ENCODE assay signal across 20 mouse cellular contexts in the genomic region with DNA sequence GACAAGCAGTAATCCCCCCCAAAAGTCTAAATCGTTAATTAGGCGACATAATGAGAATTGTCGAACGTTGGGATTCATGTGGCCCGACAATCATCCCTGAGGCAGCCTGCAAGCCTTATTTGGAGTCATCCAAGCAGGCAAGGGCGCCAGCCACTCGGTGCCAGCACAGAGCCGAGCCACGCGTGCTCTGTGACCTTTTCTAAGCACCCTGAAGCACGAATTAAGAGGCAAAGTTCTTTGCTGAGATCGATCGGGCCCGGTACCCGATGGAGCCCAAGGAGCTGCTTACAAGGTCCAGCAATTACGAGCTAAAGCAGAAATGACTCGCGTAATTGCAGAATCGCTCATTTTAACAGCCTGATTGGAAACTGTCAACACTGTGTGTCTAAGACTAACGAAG.
DNase-seq lines count a peak whose midpoint lies in the region; ATAC-seq and TF ChIP-seq lines count a peak whose summit lies in the region.
"Had no signal": no experiment of that assay in that cellular context is flagged by ENCODE, and none has a peak within 500 bp of the region (broad histone marks: within the 10 kb centered on the region; RNA-seq: fewer than 3 reads in every experiment).

No protein-coding gene starts in this region.

- H3K36me3 ChIP-seq in heart, embryonic 10.5 days = no peaks in the 10 kb centered on the region
- H3K36me3 ChIP-seq in forebrain, embryonic 15.5 days = no peaks in the 10 kb centered on the region
- no peaks in the 10 kb centered on the region for H3K36me3 ChIP-seq in midbrain, embryonic 14.5 days (ENCODE audit: control insufficient read depth, insufficient read depth, low read length)
- H3K36me3 ChIP-seq: embryonic facial prominence, embryonic 15.5 days; heart, embryonic 13.5 days; neural tube, embryonic 12.5 days had no signal

- peak overlapping the region; percentile 43 for H3K4me2 ChIP-seq in forebrain, embryonic 15.5 days (replicated peaks)
- H3K4me2 ChIP-seq in midbrain, embryonic 14.5 days (ENCODE audit: low read length) = 0 out of 2 replicates have a peak overlapping the region, but pooled peaks have one; percentile 16
- H3K4me2 ChIP-seq: embryonic facial prominence, embryonic 15.5 days; heart, embryonic 13.5 days; neural tube, embryonic 12.5 days had no signal

- WGBS in heart, embryonic 10.5 days = 83% methylated on average over 20 of the region's 20 CpGs
- 20% methylated on average over 20 of the region's 20 CpGs for WGBS in forebrain, embryonic 15.5 days
- WGBS in midbrain, embryonic 14.5 days = 43% methylated on average over 20 of the region's 20 CpGs
- 84% methylated on average over 20 of the region's 20 CpGs for WGBS in lung, adult 2 months

- peaks cover 7% of the 10 kb centered on the region for H3K4me1 ChIP-seq in heart, embryonic 10.5 days
- peaks cover 22% of the 10 kb centered on the region for H3K4me1 ChIP-seq in forebrain, embryonic 15.5 days
- H3K4me1 ChIP-seq in midbrain, embryonic 14.5 days (ENCODE audit: control insufficient read depth, insufficient read depth, low read length) = 0 out of 2 replicates have a peak, but pooled peaks cover 8% of the 10 kb centered on the region
- H3K4me1 ChIP-seq in lung, adult 2 months (ENCODE audit: control insufficient read depth, insufficient read depth, low read length) = no peaks in the 10 kb centered on the region

- peak; percentile 46 for DNase-seq in heart, adult 11 months
- DNase-seq in heart, embryonic 10.5 days (ENCODE audit: low spot score) = no peak
- peak; percentile 15 for DNase-seq in Muller cell, postnatal 12 days (ENCODE audit: inconsistent ontology term)
- peak; percentile 62 for DNase-seq in midbrain, embryonic 14.5 days
- no peak for DNase-seq in kidney, adult 18-20 months
- DNase-seq in lung, adult 2 months = no peak
- DNase-seq in right cerebral cortex, postnatal 10 days (ENCODE audit: low spot score in 2 of 2) = no peak
- DNase-seq: adrenal gland, postnatal 10 days; cerebellum, adult 11 months; embryo, embryonic 11 days; right cerebral cortex, postnatal 4 days; thymus, adult 2 months had no signal

- TF ChIP-seq POLR2A in lung, adult 2 months (IDR thresholded peaks at IDR 0.05; ENCODE audit: borderline replicate concordance, extremely low read depth, low read depth, low read length) = no peak

- H3K9ac ChIP-seq in forebrain, embryonic 15.5 days (replicated peaks) = no peak overlapping the region
- H3K9ac ChIP-seq in midbrain, embryonic 14.5 days (replicated peaks; ENCODE audit: low read length) = no peak overlapping the region; the same call in 1 of the 2 replicates
- H3K9ac ChIP-seq: embryonic facial prominence, embryonic 15.5 days; heart, embryonic 13.5 days; liver, embryonic 14.5 days; neural tube, embryonic 12.5 days had no signal

- H3K27me3 ChIP-seq in heart, embryonic 10.5 days (ENCODE audit: insufficient read depth, poor library complexity, severe bottlenecking) = peaks cover 9% of the 10 kb centered on the region
- no peaks in the 10 kb centered on the region for H3K27me3 ChIP-seq in forebrain, embryonic 15.5 days
- no peaks in the 10 kb centered on the region for H3K27me3 ChIP-seq in midbrain, embryonic 14.5 days (ENCODE audit: control insufficient read depth, insufficient read depth, low read length)
- H3K27me3 ChIP-seq: embryonic facial prominence, embryonic 15.5 days; neural tube, embryonic 12.5 days had no signal

- H3K4me3 ChIP-seq in heart, embryonic 10.5 days = no peak overlapping the region
- H3K4me3 ChIP-seq in forebrain, embryonic 15.5 days = peak overlapping the region; percentile 15; the same call in 1 of the 2 replicates
- no peak overlapping the region for H3K4me3 ChIP-seq in midbrain, embryonic 14.5 days (replicated peaks; ENCODE audit: low read depth, low read length)
- H3K4me3 ChIP-seq in lung, adult 2 months (replicated peaks; ENCODE audit: extremely low read depth, low read depth, low read length) = no peak overlapping the region
- H3K4me3 ChIP-seq: embryonic facial prominence, embryonic 15.5 days; heart, embryonic 13.5 days; neural tube, embryonic 12.5 days had no signal

- no peak for TF ChIP-seq CTCF in lung, adult 2 months (IDR thresholded peaks at IDR 0.05; ENCODE audit: insufficient read depth, low read length)

- no peak overlapping the region for H3K27ac ChIP-seq in heart, embryonic 10.5 days
- H3K27ac ChIP-seq in forebrain, embryonic 15.5 days (replicated peaks) = no peak overlapping the region
- H3K27ac ChIP-seq in midbrain, embryonic 14.5 days (replicated peaks; ENCODE audit: low read depth, low read length) = no peak overlapping the region; the same call in 1 of the 2 replicates
- H3K27ac ChIP-seq: embryonic facial prominence, embryonic 15.5 days; heart, embryonic 13.5 days; liver, embryonic 14.5 days; macrophage; neural tube, embryonic 12.5 days had no signal

- H3K9me3 ChIP-seq in heart, embryonic 10.5 days = no peaks in the 10 kb centered on the region
- H3K9me3 ChIP-seq in forebrain, embryonic 15.5 days = no peaks in the 10 kb centered on the region
- H3K9me3 ChIP-seq in midbrain, embryonic 14.5 days (ENCODE audit: control insufficient read depth, low read length) = no peaks in the 10 kb centered on the region
- H3K9me3 ChIP-seq: embryonic facial prominence, embryonic 15.5 days; heart, embryonic 13.5 days; neural tube, embryonic 12.5 days had no signal

- ATAC-seq in forebrain, embryonic 15.5 days (replicated peaks) = no peak
- no peak for ATAC-seq in midbrain, embryonic 14.5 days (ENCODE audit: low FRiP score, low TSS enrichment)
- ATAC-seq: activated CD4-positive, CD25-positive, alpha-beta regulatory T cell, adult 4 months; CD4-positive, CD25-positive, alpha-beta regulatory T cell, adult 4 months had no signal

Comparison
In these comparisons a context has a peak if more than half of its experiments do, and no peak if none do; other contexts are left out.
1. DNase-seq: peak in heart, adult 11 months (single experiment), Muller cell, postnatal 12 days (single experiment) and midbrain, embryonic 14.5 days (single experiment); none in heart, embryonic 10.5 days (single experiment), kidney, adult 18-20 months (single experiment), lung, adult 2 months (single experiment) and right cerebral cortex, postnatal 10 days (0 of 2).